Mouse (Mus musculus): ENCODE results near the gene Acox2. TPM values are rescaled to one million over a fixed set of nuclear protein-coding genes. Genes with fewer than 3 reads are reported as not detected.

Gene Acox2
- polyA plus RNA-seq, 1 experiment from 2014 or later = 0.19 TPM

DNA sequence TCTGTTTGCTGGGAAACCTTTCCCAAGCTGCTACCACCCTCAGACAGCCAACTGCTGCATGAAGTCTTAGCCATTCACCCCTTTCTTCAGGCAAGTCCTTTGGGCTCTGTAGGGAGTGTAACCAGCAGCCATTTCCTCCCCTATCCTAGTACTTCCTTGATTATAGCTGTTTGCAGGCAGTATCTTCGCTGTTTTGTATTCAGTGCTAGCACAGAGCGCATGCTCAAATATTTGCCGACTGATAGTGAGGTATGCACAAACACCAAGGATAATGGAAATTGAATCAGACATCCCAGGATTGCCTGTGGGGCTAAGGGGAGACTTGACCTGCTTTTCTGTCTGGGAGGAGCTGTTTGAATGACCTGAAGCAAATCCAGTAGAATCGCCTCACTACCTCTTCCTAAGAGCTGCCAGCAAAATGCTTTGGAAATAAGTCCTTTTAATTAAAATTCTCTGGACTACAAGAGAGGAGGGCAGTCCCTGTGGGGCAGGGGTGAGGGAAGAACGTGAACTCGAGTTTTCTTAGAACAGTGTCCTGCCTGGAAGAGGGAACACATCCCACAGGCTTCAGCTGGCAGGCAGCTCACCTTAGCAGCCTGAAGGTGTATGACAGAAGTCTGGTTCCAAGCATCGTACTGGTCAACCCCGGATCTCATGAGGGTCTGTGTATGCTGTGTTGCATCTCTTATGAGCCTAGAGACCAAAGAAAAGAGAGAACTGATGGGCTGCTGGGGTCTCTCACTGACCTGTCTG is 15.8 kb downstream of the Acox2 start:
- Histone ChIP-seq H3K4me1 (0 out of 2 replicates have a peak, but pooled peaks cover 6% of the 10 kb centered on the region), H3K27me3 (ENCODE audit: insufficient read depth, poor library complexity, severe bottlenecking) (no peaks in the 10 kb centered on the region), H3K36me3 (no peaks in the 10 kb centered on the region), H3K27ac (peak overlapping the region; percentile 57; the same call in 1 of the 2 replicates), H3K9me3 (no peaks in the 10 kb centered on the region), H3K4me3 (no peak overlapping the region)
- DNase-seq (ENCODE audit: low spot score) = no peak
- WGBS = 66% methylated on average over 8 of the region's 8 CpGs

DNA sequence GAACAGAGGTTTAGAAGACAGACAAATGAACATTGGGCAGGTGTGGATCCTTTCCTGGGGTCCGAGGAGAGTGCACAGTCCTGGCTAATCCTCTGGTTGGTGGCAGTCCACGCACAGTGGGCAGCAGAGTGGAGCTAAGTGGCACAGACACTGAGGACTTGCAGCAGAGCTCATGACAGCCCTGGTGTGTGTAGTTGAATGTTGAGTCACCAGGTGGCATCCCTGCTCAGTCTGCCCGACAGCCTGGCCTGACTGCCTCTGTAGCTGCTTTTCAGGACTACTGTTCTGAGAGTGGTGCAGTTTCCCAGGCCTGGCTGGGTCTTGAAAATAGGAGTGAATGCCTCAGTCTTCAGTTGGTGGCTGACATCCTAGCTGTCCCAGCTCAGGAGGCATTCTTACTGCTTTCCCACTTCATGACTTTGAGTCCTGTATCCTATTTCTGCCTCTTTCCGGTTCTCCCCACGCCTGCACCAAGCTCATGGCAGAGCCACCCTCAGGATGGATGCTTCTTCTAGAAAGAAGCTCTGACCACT is 16.7 kb downstream of the Acox2 start:
- WGBS = 54% methylated on average over 5 of the region's 5 CpGs
- Histone ChIP-seq H3K27me3 (ENCODE audit: insufficient read depth, poor library complexity, severe bottlenecking) (no peaks in the 10 kb centered on the region), H3K4me1 (0 out of 2 replicates have a peak, but pooled peaks cover 6% of the 10 kb centered on the region), H3K4me3 (no peak overlapping the region), H3K36me3 (no peaks in the 10 kb centered on the region), H3K27ac (peak overlapping the region; percentile 57; the same call in 1 of the 2 replicates), H3K9me3 (no peaks in the 10 kb centered on the region)
- DNase-seq (ENCODE audit: low spot score) = no peak

DNA sequence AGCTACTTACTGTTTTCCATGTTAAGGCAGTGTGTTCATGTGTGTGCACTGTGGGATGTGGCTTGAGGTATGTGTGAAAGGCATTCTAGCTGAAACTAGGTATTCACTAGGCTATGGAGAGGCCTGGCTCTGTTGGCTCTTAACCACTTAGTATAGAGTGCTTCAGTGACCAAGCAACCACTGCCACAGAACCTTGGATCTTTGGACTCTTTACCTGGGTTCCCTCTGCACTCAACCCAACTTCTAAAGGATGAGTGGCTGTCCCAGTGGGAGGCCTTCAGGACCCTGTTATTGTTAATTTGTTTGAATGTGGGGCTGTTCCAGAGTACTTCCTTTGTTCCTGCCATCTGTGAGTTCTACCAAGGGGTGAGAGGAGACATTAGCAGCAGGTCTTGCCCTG is 17.3 kb downstream of the Acox2 start:
- Histone ChIP-seq H3K36me3 (no peaks in the 10 kb centered on the region), H3K27me3 (ENCODE audit: insufficient read depth, poor library complexity, severe bottlenecking) (no peaks in the 10 kb centered on the region), H3K9me3 (no peaks in the 10 kb centered on the region), H3K4me3 (no peak overlapping the region), H3K4me1 (0 out of 2 replicates have a peak, but pooled peaks cover 6% of the 10 kb centered on the region), H3K27ac (no peak overlapping the region)
- DNase-seq (ENCODE audit: low spot score) = no peak

DNA sequence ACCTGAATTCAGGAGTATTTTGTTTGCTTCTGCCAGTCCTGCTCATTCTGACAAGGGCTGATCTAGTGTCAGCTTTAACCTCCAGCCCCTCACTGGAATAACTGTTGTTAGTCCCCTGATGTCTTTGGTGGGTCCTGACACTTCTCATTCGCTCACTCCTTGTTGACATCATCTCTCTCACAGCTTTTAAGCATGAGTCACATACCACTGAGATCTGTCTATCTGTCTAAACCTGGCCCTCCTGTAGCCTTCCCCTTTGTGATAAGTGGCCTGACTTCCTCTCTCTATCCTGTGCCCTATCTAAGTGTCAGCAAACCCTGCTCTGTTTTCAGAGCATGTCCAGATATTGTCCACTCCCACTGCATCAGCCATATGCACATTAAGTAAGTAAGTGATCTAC is 25.9 kb downstream of the Acox2 start:
- no peaks in the 10 kb centered on the region for H3K27me3 ChIP-seq (ENCODE audit: insufficient read depth, poor library complexity, severe bottlenecking)
- H3K4me3 ChIP-seq = no peak overlapping the region
- DNase-seq (ENCODE audit: low spot score) = no peak
- 11% methylated on average over 1 of the region's 1 CpGs for WGBS
- H3K27ac ChIP-seq = no peak overlapping the region
- H3K36me3 ChIP-seq = no peaks in the 10 kb centered on the region
- H3K4me1 ChIP-seq = peaks cover 17% of the 10 kb centered on the region
- H3K9me3 ChIP-seq = no peaks in the 10 kb centered on the region

DNA sequence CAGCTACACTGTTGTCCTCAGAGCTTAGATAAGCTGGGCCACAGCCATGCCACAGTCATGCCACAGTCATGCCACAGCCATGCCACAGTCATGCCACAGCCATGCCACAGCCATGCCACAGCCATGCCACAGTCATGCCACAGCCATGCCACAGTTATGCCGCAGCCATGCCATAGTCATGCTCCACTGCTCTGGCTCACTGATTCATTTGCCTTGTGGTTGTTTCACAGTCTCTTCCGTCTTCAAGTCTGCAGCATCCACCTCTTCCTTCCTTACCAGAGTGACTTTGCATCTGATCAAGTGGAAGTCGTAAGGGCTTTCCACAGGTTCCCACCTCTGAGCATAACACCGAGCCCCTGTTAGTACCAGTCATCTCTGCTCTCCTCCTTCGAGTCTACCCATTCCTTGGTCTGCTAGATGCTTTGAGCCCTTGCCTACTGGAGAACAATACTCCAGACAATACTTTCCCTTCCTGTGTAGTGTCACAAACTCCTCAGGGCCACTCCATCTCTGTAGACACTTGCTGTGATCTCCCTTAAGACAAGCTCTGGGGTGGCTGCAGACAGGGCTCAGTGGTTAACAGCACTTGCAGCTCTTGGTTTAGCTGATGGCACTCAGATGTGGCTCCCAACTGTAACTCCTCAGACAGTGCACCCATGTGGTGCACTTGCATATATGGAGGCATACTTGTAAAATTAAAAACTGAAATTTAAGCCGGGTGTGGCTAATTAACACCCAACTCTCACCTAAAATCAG is 26.8 kb downstream of the Acox2 start:
- Histone ChIP-seq H3K9me3 (no peaks in the 10 kb centered on the region), H3K27ac (peak overlapping the region; percentile 3; the same call in 1 of the 2 replicates), H3K4me1 (peaks cover 17% of the 10 kb centered on the region), H3K36me3 (no peaks in the 10 kb centered on the region), H3K4me3 (no peak overlapping the region), H3K27me3 (ENCODE audit: insufficient read depth, poor library complexity, severe bottlenecking) (no peaks in the 10 kb centered on the region)
- no peak for DNase-seq (ENCODE audit: low spot score)
- WGBS = 68% methylated on average over 6 of the region's 6 CpGs

DNA sequence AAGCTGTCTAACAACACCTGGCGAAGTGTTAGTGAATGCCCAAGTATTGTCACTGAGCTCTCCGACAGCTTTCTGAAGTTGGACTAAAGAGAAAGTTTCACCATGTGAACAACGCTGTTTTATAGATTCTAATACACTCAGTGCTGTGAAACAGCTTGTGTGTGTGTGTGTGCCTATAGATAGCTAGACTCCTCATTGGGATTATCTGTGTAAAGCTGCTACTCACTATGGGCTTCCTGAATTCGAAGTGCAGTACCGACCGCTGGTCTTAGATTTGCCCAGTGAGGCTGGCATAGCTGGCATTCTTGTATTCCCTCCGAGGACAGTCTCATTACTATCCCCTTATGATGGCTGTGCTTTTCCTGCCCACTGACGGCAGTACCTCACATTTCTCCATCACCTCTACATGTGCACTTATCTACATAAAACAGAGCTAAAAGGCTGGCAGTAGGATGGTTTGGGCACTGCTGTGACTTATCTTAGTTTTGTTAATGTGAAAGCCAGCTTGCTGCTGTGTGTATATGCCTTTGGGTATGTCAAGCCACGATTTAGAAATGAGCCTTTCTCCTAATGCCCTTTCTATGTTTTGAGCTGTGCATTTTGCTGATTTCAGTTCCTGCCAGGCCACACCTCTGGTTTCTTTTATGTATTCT is 29.7 kb downstream of the Acox2 start:
- Histone ChIP-seq H3K4me3 (no peak overlapping the region), H3K27ac (no peak overlapping the region), H3K27me3 (ENCODE audit: insufficient read depth, poor library complexity, severe bottlenecking) (no peaks in the 10 kb centered on the region), H3K9me3 (no peaks in the 10 kb centered on the region), H3K36me3 (no peaks in the 10 kb centered on the region), H3K4me1 (peaks cover 17% of the 10 kb centered on the region)
- WGBS = 76% methylated on average over 9 of the region's 9 CpGs
- no peak for DNase-seq (ENCODE audit: low spot score)

DNA sequence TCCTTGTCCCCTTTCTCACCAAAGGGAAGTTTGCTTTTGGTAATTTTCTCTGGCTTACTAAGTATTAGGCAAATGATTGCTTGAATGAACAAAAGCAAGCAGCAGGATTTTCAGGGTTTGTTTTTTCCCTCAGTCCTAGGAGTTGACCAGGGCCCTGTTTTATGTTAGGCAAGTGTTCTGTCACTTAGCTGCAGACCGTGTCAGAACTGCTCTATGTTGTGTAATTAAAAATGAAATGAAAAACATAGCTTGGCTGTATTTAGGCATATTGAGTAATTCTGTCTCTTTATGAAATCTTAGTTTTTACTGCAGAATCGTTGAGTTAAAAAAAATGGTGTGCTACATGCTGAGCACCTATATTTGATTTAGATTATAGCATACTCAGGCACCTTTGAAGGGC is 34.3 kb downstream of the Acox2 start:
- peaks cover 11% of the 10 kb centered on the region for H3K36me3 ChIP-seq
- 80% methylated on average over 2 of the region's 2 CpGs for WGBS

DNA sequence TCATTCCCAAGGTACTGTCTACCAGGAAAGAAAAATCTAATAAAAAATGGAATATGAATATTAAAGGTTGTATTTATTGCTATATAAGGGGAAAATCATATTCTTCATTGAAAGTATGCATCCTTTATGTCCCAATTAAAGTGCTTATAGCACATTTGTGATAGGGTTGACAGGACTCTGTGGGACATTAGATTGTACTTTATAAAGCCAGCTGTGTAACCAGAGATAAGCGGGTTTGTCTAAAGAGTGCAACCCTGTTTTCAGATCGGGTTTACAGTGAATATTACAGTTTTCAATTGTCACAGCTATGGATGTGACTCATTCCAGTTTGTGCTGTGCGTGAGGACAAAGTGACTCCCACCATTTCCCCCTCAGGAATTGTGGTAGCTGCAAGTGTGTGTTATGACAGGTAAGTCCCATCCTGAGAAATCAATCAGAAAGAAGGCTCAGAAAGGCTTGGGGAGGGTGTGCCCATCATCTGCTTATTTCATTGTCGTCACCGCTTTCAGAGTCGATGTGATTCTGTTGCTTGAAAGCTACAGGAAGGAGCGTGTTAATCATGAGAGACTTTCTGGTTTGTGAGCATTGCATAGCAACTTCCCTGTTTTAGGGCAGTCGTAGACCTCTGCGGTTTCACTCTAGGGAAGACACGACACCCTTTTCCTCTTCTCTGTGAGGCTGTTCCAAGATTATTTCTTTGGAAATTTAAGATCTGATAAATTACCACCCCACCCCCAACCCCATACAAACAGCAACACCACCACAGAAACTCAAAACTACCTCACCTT is 35.5 kb downstream of the Acox2 start:
- WGBS = 85% methylated on average over 10 of the region's 10 CpGs
- H3K27me3 ChIP-seq (ENCODE audit: insufficient read depth, poor library complexity, severe bottlenecking) = no peaks in the 10 kb centered on the region
- no peak for DNase-seq (ENCODE audit: low spot score)

More for the DNA sequence above, 34.3 kb downstream of the Acox2 start:
- DNase-seq (ENCODE audit: low spot score) = no peak
- no peak overlapping the region for H3K27ac ChIP-seq
- H3K9me3 ChIP-seq = no peaks in the 10 kb centered on the region
- H3K27me3 ChIP-seq (ENCODE audit: insufficient read depth, poor library complexity, severe bottlenecking) = no peaks in the 10 kb centered on the region
- no peaks in the 10 kb centered on the region for H3K4me1 ChIP-seq
- no peak overlapping the region for H3K4me3 ChIP-seq

DNA sequence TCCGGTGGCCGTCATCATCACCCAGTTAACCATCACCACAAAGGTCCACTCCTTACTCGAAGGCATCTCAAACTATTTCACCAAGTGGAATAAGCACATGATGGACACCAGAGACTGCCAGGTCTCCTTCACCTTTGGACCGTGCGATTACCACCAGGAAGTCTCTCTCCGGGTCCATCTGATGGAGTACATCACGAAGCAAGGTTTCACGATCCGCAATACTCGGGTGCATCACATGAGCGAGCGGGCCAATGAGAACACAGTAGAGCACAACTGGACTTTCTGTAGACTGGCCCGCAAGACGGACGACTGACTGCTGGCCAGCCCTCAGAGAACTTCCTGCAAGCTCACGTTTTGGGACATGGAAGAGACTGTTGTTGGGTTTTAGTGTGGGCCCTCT is 36.6 kb downstream of the Acox2 start:
- Histone ChIP-seq H3K4me1 (peaks cover 8% of the 10 kb centered on the region), H3K36me3 (peaks cover 11% of the 10 kb centered on the region), H3K27ac (no peak overlapping the region), H3K9me3 (no peaks in the 10 kb centered on the region), H3K4me3 (no peak overlapping the region), H3K27me3 (ENCODE audit: insufficient read depth, poor library complexity, severe bottlenecking) (no peaks in the 10 kb centered on the region)
- DNase-seq (ENCODE audit: low spot score) = no peak
- WGBS = 92% methylated on average over 16 of the region's 16 CpGs

More for the DNA sequence above, 35.5 kb downstream of the Acox2 start:
- H3K27ac ChIP-seq = no peak overlapping the region
- peaks cover 11% of the 10 kb centered on the region for H3K36me3 ChIP-seq
- peaks cover 5% of the 10 kb centered on the region for H3K4me1 ChIP-seq
- no peaks in the 10 kb centered on the region for H3K9me3 ChIP-seq
- no peak overlapping the region for H3K4me3 ChIP-seq

DNA sequence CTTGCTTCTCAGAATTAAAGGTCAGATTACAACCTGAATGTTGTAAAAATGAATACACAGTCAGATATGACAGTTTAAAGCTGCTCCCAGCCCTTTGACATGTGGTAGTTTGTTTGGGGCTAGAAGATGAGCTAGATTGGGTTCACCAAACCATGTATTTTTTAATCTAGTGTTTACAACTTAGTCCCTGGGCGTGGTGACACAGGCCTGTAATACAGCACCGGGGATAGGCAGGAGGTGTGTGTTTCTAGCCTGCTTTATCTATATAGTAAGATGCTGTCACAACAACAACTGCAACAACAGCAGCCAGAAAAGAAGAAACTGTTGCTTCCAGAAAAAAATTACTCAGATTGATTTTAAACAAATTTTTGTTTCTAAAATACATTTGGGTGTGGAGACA is 38.2 kb downstream of the Acox2 start:
- peaks cover 11% of the 10 kb centered on the region for H3K36me3 ChIP-seq
- H3K27ac ChIP-seq = no peak overlapping the region
- no peaks in the 10 kb centered on the region for H3K27me3 ChIP-seq (ENCODE audit: insufficient read depth, poor library complexity, severe bottlenecking)
- 89% methylated on average over 2 of the region's 2 CpGs for WGBS
- peaks cover 8% of the 10 kb centered on the region for H3K4me1 ChIP-seq
- H3K9me3 ChIP-seq = no peaks in the 10 kb centered on the region
- DNase-seq (ENCODE audit: low spot score) = no peak
- no peak overlapping the region for H3K4me3 ChIP-seq

DNA sequence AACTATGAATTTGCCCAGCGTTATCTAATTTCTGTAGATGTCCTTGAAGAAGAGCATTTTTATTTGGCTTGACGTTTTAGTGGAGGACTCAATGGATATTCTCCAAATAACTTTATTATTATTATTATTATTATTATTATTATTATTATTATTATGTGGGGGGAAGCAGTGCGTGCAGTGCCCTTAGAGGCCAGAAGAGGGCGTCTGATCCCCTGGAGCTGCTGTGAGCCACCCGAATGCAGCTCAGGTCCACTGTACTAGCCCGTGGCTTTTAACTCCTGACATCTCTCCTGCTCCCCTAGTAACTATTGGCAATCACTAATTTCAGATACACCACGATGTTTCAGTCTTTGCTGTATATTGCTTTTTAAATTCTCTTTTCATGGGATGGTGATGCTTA is 38.8 kb downstream of the Acox2 start:
- H3K9me3 ChIP-seq = no peaks in the 10 kb centered on the region
- peaks cover 11% of the 10 kb centered on the region for H3K36me3 ChIP-seq
- H3K4me3 ChIP-seq = no peak overlapping the region
- 66% methylated on average over 7 of the region's 7 CpGs for WGBS
- no peaks in the 10 kb centered on the region for H3K27me3 ChIP-seq (ENCODE audit: insufficient read depth, poor library complexity, severe bottlenecking)
- no peak for DNase-seq (ENCODE audit: low spot score)
- H3K27ac ChIP-seq = no peak overlapping the region
- peaks cover 13% of the 10 kb centered on the region for H3K4me1 ChIP-seq

DNA sequence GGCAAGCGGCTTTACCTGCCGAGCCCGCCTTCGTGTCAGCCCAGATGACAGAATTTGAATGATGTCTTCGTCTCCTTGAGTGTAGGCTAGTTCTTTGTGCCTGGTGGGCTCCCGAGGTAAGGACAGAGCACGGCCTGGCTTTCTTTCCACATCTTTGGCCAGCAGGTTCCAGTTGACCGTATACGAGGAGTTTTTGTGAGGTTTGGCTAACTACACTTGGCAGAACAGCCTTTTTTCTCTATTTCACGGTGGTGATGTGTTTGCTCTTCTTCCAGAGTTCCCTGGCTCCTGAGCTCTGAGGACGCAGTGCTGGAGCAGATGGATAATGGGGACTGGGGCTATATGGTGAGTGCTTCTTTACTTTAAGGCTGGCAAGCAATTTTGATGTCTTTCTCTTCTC is 39.3 kb downstream of the Acox2 start:
- H3K27ac ChIP-seq = no peak overlapping the region
- WGBS = 82% methylated on average over 11 of the region's 11 CpGs
- no peak overlapping the region for H3K4me3 ChIP-seq
- peaks cover 15% of the 10 kb centered on the region for H3K4me1 ChIP-seq
- no peaks in the 10 kb centered on the region for H3K27me3 ChIP-seq (ENCODE audit: insufficient read depth, poor library complexity, severe bottlenecking)
- H3K36me3 ChIP-seq = peaks cover 11% of the 10 kb centered on the region
- DNase-seq (ENCODE audit: low spot score) = no peak
- no peaks in the 10 kb centered on the region for H3K9me3 ChIP-seq

Data from heart, embryonic 10.5 days (tissue).